In the genomic region with DNA sequence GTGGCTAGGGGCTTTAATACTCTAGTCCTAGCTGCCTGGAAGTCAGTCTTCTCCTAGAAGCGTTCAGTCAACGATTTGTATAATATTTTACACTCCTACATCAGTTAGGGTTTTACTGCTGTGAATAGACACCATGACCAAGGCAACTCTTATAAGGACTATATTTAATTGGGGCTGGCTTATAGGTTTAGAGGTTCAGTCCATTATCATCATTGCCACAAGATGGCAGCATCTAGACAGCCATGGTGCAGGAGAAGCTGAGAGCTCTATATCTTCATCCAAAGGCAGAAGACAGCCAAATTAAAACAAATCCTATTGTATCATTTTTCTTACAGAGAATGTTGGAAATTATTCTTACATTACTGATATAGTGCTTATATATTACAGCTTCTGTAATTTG, we compare ENCODE assay signal across 11 mouse cellular contexts.
DNase-seq lines count a peak whose midpoint lies in the region; TF ChIP-seq lines count a peak whose summit lies in the region.
"Had no signal": no experiment of that assay in that cellular context is flagged by ENCODE, and none has a peak within 500 bp of the region (broad histone marks: within the 10 kb centered on the region; RNA-seq: fewer than 3 reads in every experiment).

No protein-coding gene starts in this region.

- peaks cover 10% of the 10 kb centered on the region; the same call in 1 of the 2 replicates for H3K9me3 ChIP-seq in E14TG2a.4 (ENCODE audit: low read length)
- H3K9me3 ChIP-seq: forebrain, embryonic 12.5 days; liver, embryonic 15.5 days; stomach, embryonic 15.5 days had no signal

- no peaks in the 10 kb centered on the region for H3K4me1 ChIP-seq in E14TG2a.4 (replicated peaks; ENCODE audit: low read depth, low read length)
- H3K4me1 ChIP-seq: forebrain, embryonic 12.5 days; liver, embryonic 15.5 days; stomach, embryonic 15.5 days had no signal

- peak; percentile 19; the same call in 1 of the 2 replicates for TF ChIP-seq CTCF in E14TG2a.4 (conservative IDR thresholded peaks at IDR 0.05; ENCODE audit: low read length)

- DNase-seq in cerebellum, adult 18-20 months: peak; percentile 3 to 10
- no peak for DNase-seq in cerebellum, adult 9-11 months
- DNase-seq in layer of hippocampus, adult 11-12 months (ENCODE audit: low spot score): peak; percentile 9
- DNase-seq in layer of hippocampus, postnatal 36 days: no peak
- DNase-seq in embryo, embryonic 10 days (ENCODE audit: low spot score): peak; percentile 8
- DNase-seq in heart, postnatal 25 days (ENCODE audit: low spot score): no peak
- no peak for DNase-seq in thymus, postnatal 4 days

- no peaks in the 10 kb centered on the region for H3K27me3 ChIP-seq in E14TG2a.4 (ENCODE audit: insufficient read depth, low read length)
- H3K27me3 ChIP-seq: forebrain, embryonic 12.5 days; liver, embryonic 15.5 days; stomach, embryonic 15.5 days had no signal

- H3K4me3 ChIP-seq in E14TG2a.4 (replicated peaks; ENCODE audit: low read length): no peak overlapping the region
- H3K4me3 ChIP-seq: forebrain, embryonic 12.5 days; liver, embryonic 15.5 days; stomach, embryonic 15.5 days had no signal

- intact Hi-C loops in heart, postnatal 25 days (cut with DNase I): no loop called here

- H3K36me3 ChIP-seq in E14TG2a.4 (ENCODE audit: insufficient read depth, low read length): no peaks in the 10 kb centered on the region
- H3K36me3 ChIP-seq: liver, embryonic 15.5 days; stomach, embryonic 15.5 days had no signal

Comparison
In these comparisons a context has a peak if more than half of its experiments do, and no peak if none do; other contexts are left out.
1. DNase-seq: peak in cerebellum, adult 18-20 months (2 of 2), layer of hippocampus, adult 11-12 months (single experiment) and embryo, embryonic 10 days (single experiment); none in cerebellum, adult 9-11 months (single experiment), layer of hippocampus, postnatal 36 days (0 of 2), heart, postnatal 25 days (single experiment) and thymus, postnatal 4 days (single experiment).